Mouse (Mus musculus): Measurements from ENCODE around the gene Mup16. TPM values are rescaled to one million over a fixed set of nuclear protein-coding genes. Genes with fewer than 3 reads are reported as not detected.

The Mup16 gene
- total RNA-seq (2023): not detected in 4 replicates

DNA sequence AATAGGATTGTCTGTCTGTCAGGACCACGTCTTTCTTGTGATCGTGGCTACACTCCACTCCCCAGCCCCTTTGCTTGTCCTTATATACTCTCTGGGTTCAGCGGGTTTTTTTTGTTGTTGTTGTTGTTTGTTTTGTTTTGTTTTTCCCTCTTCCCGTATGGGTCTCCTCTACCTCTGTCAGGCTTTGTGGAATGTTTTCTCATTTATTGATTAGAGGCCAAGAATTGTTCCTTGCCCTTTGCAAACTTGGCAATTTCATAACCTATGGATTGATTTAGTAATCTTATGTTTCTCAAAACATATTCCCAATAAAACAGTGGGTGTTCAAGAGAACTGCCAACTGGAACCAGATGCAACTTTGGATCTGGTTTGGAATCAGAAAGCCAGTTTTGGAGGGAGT, at the start of gene Mup16:
Gene Mup16 (minus strand): TSS at position 101 of the 400 bp plus-strand sequence.

Other genes starting within 250 kb of the Mup16 start
- gene Mup14, start 215.5 kb downstream of the Mup16 start, total RNA-seq (2023): not detected in 4 replicates
- gene Mup15, start 79.8 kb downstream of the Mup16 start, total RNA-seq (2023): not detected in 4 replicates
- gene Mup17, start 76.3 kb upstream of the Mup16 start, total RNA-seq (2023): not detected in 4 replicates
- gene Mup18, start 154.6 kb upstream of the Mup16 start, total RNA-seq (2023): not detected in 4 replicates